Mouse (Mus musculus) small intestine, adult 2 months (tissue): ENCODE measurements around the gene Cdh10.

Experiments
- CTCF ChIP-seq: fragments of 200-500 bp; IDR thresholded peaks from 2 replicates; pipeline ENCODE4 v1.5.1; 2012; ENCODE audit warnings: low read depth, mild to moderate bottlenecking, control low read depth, inconsistent platforms, low read length, moderate library complexity, mixed read lengths; ENCODE audit not compliant: insufficient replicate concordance, insufficient read length; ENCODE audit errors: extremely low read depth
- POLR2A ChIP-seq: fragments of 200-500 bp; IDR thresholded peaks from 2 replicates; pipeline ENCODE4 v1.6.1; 2012; ENCODE audit warnings: low read depth, mild to moderate bottlenecking, control low read depth, inconsistent platforms, low read length, moderate library complexity

GRCm38 (mm10) chr15:18886673-18887072 lies 67.9 kb downstream of the Cdh10 start:
- TF ChIP-seq CTCF: no peak
- TF ChIP-seq POLR2A: no peak
